Mouse (Mus musculus) layer of hippocampus, postnatal 10 days (tissue): ENCODE measurements around the gene Snf8. TPM values are rescaled to one million over a fixed set of nuclear protein-coding genes. Genes with fewer than 3 reads are reported as not detected.

ENCODE experiments used
- DNase-seq, 2 experiments: peaks; one replicate each; pipeline ENCODE4 v3.0.0; 2021; ENCODE audit warnings: low spot score in 2 of 2
- long read RNA-seq: library from polyadenylated mRNA; stranded (forward); transcript quantifications from one replicate; pipeline ENCODE4 v2.0.0, GENCODE M21; 2023
- total RNA-seq, 2 experiments: library from RNA; stranded (reverse); gene quantifications; 2 replicates each; pipeline ENCODE4 v1.2.3; 2021

The Snf8 gene
- 10 to 100 TPM; 91.6 to 93.2 TPM for total RNA-seq
- long read RNA-seq, transcript Snf8-201 (8 exons, 1,004 nt): major isoform, 41 of 64 reads
- long read RNA-seq, transcript Snf8-202 (7 exons, 849 nt): minor isoform, 7 of 64 reads
- long read RNA-seq, partial matches to known transcripts: 12 of 64 reads
- long read RNA-seq, other reads (novel, unspliced or antisense): 2 of 64 reads

GRCm38 (mm10) chr11:96034596-96035052 is at the start of gene Snf8:
Gene Snf8 (plus strand): TSS chr11:96034885.
- DNase-seq: peak; percentile 96 to 97

- no peak for DNase-seq
These were observed 46.7 kb upstream of the Snf8 start for GRCm38 (mm10) chr11:95987854-95988447.

- DNase-seq: peak; percentile 58 to 67
These were observed 46.2 kb upstream of the Snf8 start for GRCm38 (mm10) chr11:95988533-95988932.

- no peak for DNase-seq
These were observed 44.8 kb upstream of the Snf8 start for GRCm38 (mm10) chr11:95989864-95990263.

- DNase-seq: no peak
These were observed 44.3 kb upstream of the Snf8 start for GRCm38 (mm10) chr11:95990431-95990830.

- DNase-seq: peak; percentile 28 to 47
These were observed 43.6 kb upstream of the Snf8 start for GRCm38 (mm10) chr11:95990886-95991708.

GRCm38 (mm10) chr11:95994151-95994550 is 40.5 kb upstream of the Snf8 start:
- DNase-seq: no peak

- no peak for DNase-seq
These were observed 31.4 kb upstream of the Snf8 start for GRCm38 (mm10) chr11:96003100-96003900.

GRCm38 (mm10) chr11:96003969-96004792 is 30.5 kb upstream of the Snf8 start:
- DNase-seq: peak in 1 of 2 experiments; percentile 20

- DNase-seq: peak in 1 of 2 experiments; percentile 28
These were observed 29.8 kb upstream of the Snf8 start for GRCm38 (mm10) chr11:96004793-96005402.

- no peak for DNase-seq
These were observed 29.0 kb upstream of the Snf8 start, which contains the start of gene Igf2bp1 for GRCm38 (mm10) chr11:96005403-96006271. Gene Igf2bp1 (minus strand): TSS chr11:96005940.

GRCm38 (mm10) chr11:96006367-96006851 is 28.3 kb upstream of the Snf8 start:
- peak in 1 of 2 experiments; percentile 15 for DNase-seq

- peak in 1 of 2 experiments; percentile 27 for DNase-seq
These were observed 27.7 kb upstream of the Snf8 start for GRCm38 (mm10) chr11:96006852-96007515.

- DNase-seq: peak in 1 of 2 experiments; percentile 17
These were observed 27.0 kb upstream of the Snf8 start for GRCm38 (mm10) chr11:96007516-96008235.

- no peak for DNase-seq
These were observed 25.9 kb upstream of the Snf8 start for GRCm38 (mm10) chr11:96008827-96009226.

GRCm38 (mm10) chr11:96011982-96012381 is 22.7 kb upstream of the Snf8 start:
- DNase-seq: no peak

GRCm38 (mm10) chr11:96015421-96015820 is 19.3 kb upstream of the Snf8 start:
- DNase-seq: no peak
